Mouse (Mus musculus) myocyte (in vitro differentiated cells): ENCODE data around the gene D8Ertd738e.

ENCODE experiments used
- MYOD1 ChIP-seq, 3 experiments: IDR thresholded peaks; one replicate each; pipeline ENCODE4 v1.6.1; 2011; ENCODE audit warnings: control low read depth in 2 of 3, low read depth in 2 of 3, mild to moderate bottlenecking in 2 of 3, moderate library complexity in 1 of 3; ENCODE audit not compliant: insufficient read length in 2 of 3, control insufficient read depth in 1 of 3
- MYOG ChIP-seq, 3 experiments: IDR thresholded peaks; one replicate each; pipeline ENCODE4 v1.6.1; 2011; ENCODE audit warnings: control low read depth in 2 of 3, low read depth in 2 of 3, mild to moderate bottlenecking in 2 of 3; ENCODE audit not compliant: insufficient read length in 2 of 3, control insufficient read depth in 1 of 3, insufficient read depth in 1 of 3
- POLR2A ChIP-seq: IDR thresholded peaks from one replicate; pipeline ENCODE4 v1.6.1; 2011; ENCODE audit warnings: low read depth, mild to moderate bottlenecking, control low read depth, moderate library complexity; ENCODE audit not compliant: insufficient read length
- TCF12 ChIP-seq: IDR thresholded peaks from one replicate; pipeline ENCODE4 v1.6.1; 2011; ENCODE audit warnings: mild to moderate bottlenecking, control low read depth; ENCODE audit not compliant: poor library complexity, insufficient read depth, severe bottlenecking

GRCm38 (mm10) chr8:84288892-84289291 is 39.4 kb upstream of the D8Ertd738e start:
- TF ChIP-seq MYOG (IDR thresholded peaks at IDR 0.05; ENCODE audit: control insufficient read depth in 1 of 3, insufficient read depth in 1 of 3, insufficient read length in 2 of 3, low read depth in 2 of 3) (no peak), POLR2A (no peak), MYOD1 (IDR thresholded peaks at IDR 0.05; ENCODE audit: control insufficient read depth in 1 of 3, insufficient read length in 2 of 3, low read depth in 2 of 3) (no peak), TCF12 (no peak)
